Mouse (Mus musculus) CH12.LX (cell line): ENCODE measurements at regions not wholly inside any gene's neighbourhood (a gene's known extent, or its start where the extent isn't known, plus 50 kb on each side); places are given as distances from the start of the nearest gene placed in this dataset.

ENCODE experiments used
- DNase-seq: peaks from one replicate; pipeline ENCODE4 v3.0.0-alpha.2; 2013; ENCODE audit errors: extremely low read depth
- H3K27ac ChIP-seq: 2 replicates; pipeline ENCODE4 v1.5.1; 2012; ENCODE audit warnings: low read depth, mild to moderate bottlenecking, control low read depth, moderate library complexity; ENCODE audit not compliant: insufficient read depth
- H3K27me3 ChIP-seq: replicated peaks from 2 replicates; pipeline ENCODE3; 2012; ENCODE audit warnings: inconsistent platforms
- H3K36me3 ChIP-seq, 2 experiments: replicated peaks in 1 of 2; 2 replicates each; pipeline versions ENCODE3 to v1.6.1; 2012; ENCODE audit warnings: inconsistent platforms in 1 of 2, low read length in 1 of 2, mild to moderate bottlenecking in 1 of 2, mixed read lengths in 1 of 2, moderate library complexity in 1 of 2; ENCODE audit not compliant: control insufficient read depth in 1 of 2, insufficient read depth in 1 of 2
- H3K4me1 ChIP-seq, 2 experiments: 2 replicates each; pipeline ENCODE4 v1.6.1; 2012; ENCODE audit warnings: inconsistent platforms in 1 of 2, moderate library complexity in 1 of 2; ENCODE audit not compliant: insufficient read depth in 2 of 2, control insufficient read depth in 1 of 2
- H3K4me2 ChIP-seq: 2 replicates; pipeline ENCODE4 v1.6.1; 2012; ENCODE audit warnings: low read depth, mild to moderate bottlenecking, control low read depth; ENCODE audit not compliant: poor library complexity, insufficient read depth, severe bottlenecking
- H3K4me3 ChIP-seq, 3 experiments: fragments of 150-350 bp in 1 of 3; sonication (generic) in 1 of 3; replicated peaks in 1 of 3; 2 replicates each; pipeline versions ENCODE3 to v1.5.1; 2011 to 2012; ENCODE audit warnings: low read depth in 2 of 3, low read length in 2 of 3, mild to moderate bottlenecking in 2 of 3, moderate library complexity in 2 of 3, control low read depth in 1 of 3, improper control_type of control experiment in 1 of 3, inconsistent platforms in 1 of 3, mixed read lengths in 1 of 3; ENCODE audit not compliant: poor library complexity in 1 of 3
- H3K79me2 ChIP-seq: replicated peaks from 2 replicates; pipeline ENCODE4 v1.6.1; 2012; ENCODE audit warnings: mild to moderate bottlenecking, moderate library complexity; ENCODE audit not compliant: control insufficient read depth, poor library complexity, insufficient read depth, severe bottlenecking; ENCODE audit errors: extremely low read depth
- H3K9ac ChIP-seq: 2 replicates; pipeline ENCODE4 v1.6.1; 2012; ENCODE audit warnings: low read depth, mild to moderate bottlenecking, control low read depth, moderate library complexity; ENCODE audit not compliant: insufficient read depth
- H3K9me3 ChIP-seq: replicated peaks from 2 replicates; pipeline ENCODE3; 2012; ENCODE audit warnings: low read length, inconsistent platforms, mixed read lengths
- CHD2 ChIP-seq: IDR thresholded peaks from 2 replicates; pipeline ENCODE4 v1.6.1; 2011; ENCODE audit warnings: low read length, improper control_type of control experiment
- ETS1 ChIP-seq: conservative IDR thresholded peaks from 2 replicates; pipeline ENCODE4 v1.6.1; 2012; ENCODE audit warnings: low read depth, mild to moderate bottlenecking, inconsistent platforms, low read length, improper control_type of control experiment, moderate library complexity
- GABPA ChIP-seq: IDR thresholded peaks from 2 replicates; pipeline ENCODE4 v1.6.1; 2012; ENCODE audit warnings: low read depth, low read length, improper control_type of control experiment, inconsistent platforms; ENCODE audit not compliant: insufficient replicate concordance
- IRF4 ChIP-seq: IDR thresholded peaks from 2 replicates; pipeline ENCODE4 v1.6.1; 2014; ENCODE audit warnings: low read depth, mild to moderate bottlenecking, inconsistent platforms, low read length, improper control_type of control experiment
- JUN ChIP-seq: IDR thresholded peaks from 2 replicates; pipeline ENCODE4 v1.6.1; 2011; ENCODE audit warnings: low read depth, mild to moderate bottlenecking, low read length, improper control_type of control experiment, moderate library complexity; ENCODE audit not compliant: insufficient read depth
- KAT2A ChIP-seq: IDR thresholded peaks from 2 replicates; pipeline ENCODE4 v1.6.1; 2012; ENCODE audit warnings: low read length, improper control_type of control experiment, inconsistent platforms; ENCODE audit not compliant: insufficient replicate concordance
- MAFK ChIP-seq: IDR thresholded peaks from 2 replicates; pipeline ENCODE4 v1.6.1; 2011; ENCODE audit warnings: low read length, improper control_type of control experiment; ENCODE audit not compliant: insufficient replicate concordance
- MAX ChIP-seq: IDR thresholded peaks from 2 replicates; pipeline ENCODE4 v1.6.1; 2011; ENCODE audit warnings: low read length, improper control_type of control experiment
- MAZ ChIP-seq: IDR thresholded peaks from 2 replicates; pipeline ENCODE4 v1.6.1; 2012; ENCODE audit warnings: low read depth, mild to moderate bottlenecking, inconsistent platforms, low read length, improper control_type of control experiment, moderate library complexity
- MYC ChIP-seq: IDR thresholded peaks from 2 replicates; pipeline ENCODE4 v1.6.1; 2011; ENCODE audit warnings: low read depth, mild to moderate bottlenecking, improper control_type of control experiment, low read length
- NELFE ChIP-seq: IDR thresholded peaks from 2 replicates; pipeline ENCODE4 v1.6.1; 2011; ENCODE audit warnings: low read depth, low read length, improper control_type of control experiment
- NRF1 ChIP-seq: IDR thresholded peaks from 2 replicates; pipeline ENCODE4 v1.6.1; 2014; ENCODE audit warnings: low read depth, mild to moderate bottlenecking, inconsistent platforms, low read length, improper control_type of control experiment, moderate library complexity
- PAX5 ChIP-seq: IDR thresholded peaks from 2 replicates; pipeline ENCODE4 v1.6.1; 2012; ENCODE audit warnings: low read length, inconsistent platforms, mixed read lengths
- POLR2A ChIP-seq: IDR thresholded peaks from 2 replicates; pipeline ENCODE4 v1.6.1; 2011; ENCODE audit warnings: low read depth, mild to moderate bottlenecking, improper control_type of control experiment, low read length
- POLR2AphosphoS2 ChIP-seq: IDR thresholded peaks from 2 replicates; pipeline ENCODE4 v1.6.1; 2011; ENCODE audit warnings: low read depth, low read length, improper control_type of control experiment
- RAD21 ChIP-seq: IDR thresholded peaks from 2 replicates; pipeline ENCODE4 v1.6.1; 2011; ENCODE audit warnings: low read depth, mild to moderate bottlenecking, low read length, improper control_type of control experiment, moderate library complexity
- RCOR1 ChIP-seq: conservative IDR thresholded peaks from 2 replicates; pipeline ENCODE4 v1.6.1; 2012; ENCODE audit warnings: low read depth, mild to moderate bottlenecking, inconsistent platforms, low read length, improper control_type of control experiment
- SMC3 ChIP-seq: IDR thresholded peaks from 2 replicates; pipeline ENCODE4 v1.6.1; 2011; ENCODE audit warnings: low read depth, low read length, improper control_type of control experiment
- TBP ChIP-seq: conservative IDR thresholded peaks from 2 replicates; pipeline ENCODE4 v1.6.1; 2011; ENCODE audit warnings: low read depth, low read length, improper control_type of control experiment
- TCF12 ChIP-seq: IDR thresholded peaks from 2 replicates; pipeline ENCODE4 v1.6.1; 2014; ENCODE audit warnings: low read depth, mild to moderate bottlenecking, inconsistent platforms, low read length, improper control_type of control experiment
- UBTF ChIP-seq: IDR thresholded peaks from 2 replicates; pipeline ENCODE4 v1.6.1; 2012; ENCODE audit warnings: low read depth, mild to moderate bottlenecking, inconsistent platforms, low read length, improper control_type of control experiment, moderate library complexity
- USF2 ChIP-seq: conservative IDR thresholded peaks from 2 replicates; pipeline ENCODE4 v1.6.1; 2011; ENCODE audit warnings: low read depth, low read length, improper control_type of control experiment
- ZMIZ1 ChIP-seq: IDR thresholded peaks from 2 replicates; pipeline ENCODE4 v1.6.1; 2012; ENCODE audit warnings: low read depth, mild to moderate bottlenecking, inconsistent platforms, low read length, improper control_type of control experiment
- dilution Hi-C: fragments of 300-500 bp; cut with MboI; formaldehyde crosslinking; loops from 2 replicates; pipeline ENCODE4 v1.14.3; 2020; ENCODE audit warnings: low sequenced_read_pairs; ENCODE audit not compliant: extremely low pct_unique_long_range_greater_than_20kb, extremely low pct_ligation_motif_present
- in situ Hi-C: fragments of 300-500 bp; cut with MboI; formaldehyde crosslinking; loops from 3 replicates; pipeline ENCODE4 v1.14.3; 2019; ENCODE audit warnings: low sequenced_read_pairs, low pct_ligation_motif_present, low pct_unique_long_range_greater_than_20kb, mixed read lengths

DNA sequence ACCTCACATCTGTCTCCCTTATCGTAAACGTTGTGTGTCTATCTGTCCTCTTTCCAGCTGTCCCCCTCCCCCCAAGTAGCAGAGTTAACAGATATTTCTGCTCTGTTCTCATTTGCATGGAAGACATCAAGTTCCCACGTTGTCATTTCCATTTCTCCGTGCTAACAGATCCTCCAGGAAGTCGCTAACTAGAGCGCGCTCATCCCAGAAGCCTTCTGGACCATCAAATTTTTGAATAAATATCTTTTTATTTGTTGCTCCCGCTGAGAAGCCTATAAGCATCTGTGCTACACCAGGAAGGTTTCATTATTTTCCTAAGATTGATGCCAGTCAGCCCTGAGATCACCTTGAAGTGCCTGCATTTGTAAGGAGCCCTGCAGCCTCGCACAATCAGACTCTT is 275.4 kb downstream of the Prex1 start:
- no peak overlapping the region for H3K4me3 ChIP-seq
- in situ Hi-C loops = no loop called here
- H3K9me3 ChIP-seq = no peaks in the 10 kb centered on the region
- dilution Hi-C loops = no loop called here
- H3K27ac ChIP-seq = no peak overlapping the region
- H3K4me1 ChIP-seq = no peaks in the 10 kb centered on the region
- no peak overlapping the region for H3K4me2 ChIP-seq
- no peaks in the 10 kb centered on the region for H3K79me2 ChIP-seq
- no peak overlapping the region for H3K9ac ChIP-seq
- H3K27me3 ChIP-seq = peaks cover 7% of the 10 kb centered on the region
- DNase-seq = no peak
- H3K36me3 ChIP-seq = no peaks in the 10 kb centered on the region
- no peak for TF ChIP-seq GABPA
- TF ChIP-seq UBTF = no peak
- TF ChIP-seq TCF12 = no peak
- TF ChIP-seq MYC = no peak
- no peak for TF ChIP-seq SMC3
- TF ChIP-seq CHD2 = no peak
- TF ChIP-seq NELFE = no peak
- no peak for TF ChIP-seq POLR2A
- no peak for TF ChIP-seq USF2
- TF ChIP-seq RAD21 = no peak
- TF ChIP-seq, all 38 proteins: peak for 0

DNA sequence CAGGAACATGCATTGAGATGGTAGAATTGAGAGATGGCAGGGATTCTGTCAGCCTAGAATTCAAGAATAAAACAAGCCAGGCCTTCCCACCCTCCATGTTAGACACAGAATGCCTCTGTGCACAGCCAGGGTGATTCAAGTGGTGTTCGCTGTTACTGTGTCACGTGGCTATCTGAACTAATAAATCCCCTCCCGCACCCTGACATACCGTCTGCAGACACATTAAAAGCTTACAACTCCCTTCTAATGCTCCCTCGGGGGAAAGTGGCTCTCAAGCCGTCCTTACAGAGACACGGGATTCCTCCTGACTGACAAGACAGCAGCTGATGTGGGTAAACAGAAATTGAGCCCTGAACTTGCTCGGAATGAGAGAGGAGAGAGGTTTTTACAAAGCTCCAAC is 279.1 kb downstream of the Prex1 start:
- Histone ChIP-seq H3K79me2 (no peaks in the 10 kb centered on the region), H3K4me2 (no peak overlapping the region), H3K36me3 (no peaks in the 10 kb centered on the region), H3K27me3 (peaks cover 8% of the 10 kb centered on the region), H3K4me3 (no peak overlapping the region), H3K9me3 (no peaks in the 10 kb centered on the region), H3K27ac (no peak overlapping the region), H3K4me1 (peaks cover 3 to 8% of the 10 kb centered on the region in 2 experiments; a peak in 3 of 4 replicates)
- in situ Hi-C loops = no loop called here
- DNase-seq = no peak
- TF ChIP-seq NRF1 = no peak
- TF ChIP-seq MAFK = no peak
- TF ChIP-seq CHD2 = no peak
- no peak for TF ChIP-seq MAZ
- TF ChIP-seq JUN = no peak
- no peak for TF ChIP-seq ZMIZ1
- no peak for TF ChIP-seq ETS1
- no peak for TF ChIP-seq POLR2AphosphoS2
- TF ChIP-seq RCOR1 = no peak
- no peak for TF ChIP-seq PAX5
- TF ChIP-seq KAT2A = no peak
- TF ChIP-seq USF2 = no peak
- no peak for TF ChIP-seq IRF4
- no peak for TF ChIP-seq TBP
- no peak for TF ChIP-seq MYC
- TF ChIP-seq MAX = no peak
- no peak for TF ChIP-seq SMC3
- TF ChIP-seq, all 38 proteins: peak for 0
- dilution Hi-C loops = no loop called here
- H3K9ac ChIP-seq = no peak overlapping the region
